Mouse (Mus musculus) liver, embryonic 11.5 days (tissue): ENCODE measurements around the gene Ptn. TPM values are rescaled to one million over a fixed set of nuclear protein-coding genes. Genes with fewer than 3 reads are reported as not detected.

Experiments used
- ATAC-seq: fragments of 200-750 bp; cut with Nextera tagmentation; replicated peaks from 2 replicates; pipeline ENCODE4 v1.8.0; 2017; ENCODE audit warnings: moderate number of reproducible peaks, mild to moderate bottlenecking, moderate TSS enrichment, moderate library complexity; ENCODE audit not compliant: low FRiP score
- DNase-seq: peaks from one replicate; pipeline ENCODE4 v3.0.0-alpha.2; 2017; ENCODE audit warnings: low spot score
- H3K27ac ChIP-seq: fragments of 300-500 bp; sonication (generic); 2 replicates; pipeline ENCODE4 v1.5.1; 2014; ENCODE audit warnings: mild to moderate bottlenecking, low read depth, low read length, control low read depth
- H3K27me3 ChIP-seq: fragments of 300-500 bp; sonication (generic); replicated peaks from 2 replicates; pipeline ENCODE4 v1.6.1; 2014; ENCODE audit warnings: low read length, mixed read lengths; ENCODE audit not compliant: control insufficient read depth, insufficient read depth
- H3K36me3 ChIP-seq: fragments of 300-500 bp; sonication (generic); 2 replicates; pipeline ENCODE4 v1.6.1; 2014; ENCODE audit warnings: mild to moderate bottlenecking, low read length, moderate library complexity, mixed read lengths; ENCODE audit not compliant: control insufficient read depth, insufficient read depth
- H3K4me1 ChIP-seq: fragments of 300-500 bp; sonication (generic); replicated peaks from 2 replicates; pipeline ENCODE4 v1.6.1; 2014; ENCODE audit warnings: low read length, mixed read lengths; ENCODE audit not compliant: control insufficient read depth, insufficient read depth
- H3K4me2 ChIP-seq: fragments of 300-500 bp; sonication (generic); 2 replicates; pipeline ENCODE4 v1.6.1; 2014; ENCODE audit warnings: mild to moderate bottlenecking, control low read depth, moderate library complexity
- H3K4me3 ChIP-seq: fragments of 300-500 bp; sonication (generic); 2 replicates; pipeline ENCODE4 v1.5.1; 2014; ENCODE audit warnings: low read depth, low read length, control low read depth
- H3K9ac ChIP-seq: fragments of 300-500 bp; sonication (generic); 2 replicates; pipeline ENCODE4 v1.6.1; 2014; ENCODE audit warnings: low read depth, low read length, control low read depth
- H3K9me3 ChIP-seq: fragments of 300-500 bp; sonication (generic); 2 replicates; pipeline ENCODE4 v1.6.1; 2016; ENCODE audit warnings: low read length, inconsistent platforms, mixed read lengths; ENCODE audit not compliant: control insufficient read depth
- WGBS: fragments of 180-500 bp; shearing (Covaris S2); extraction: QIAGEN DNeasy Blood & Tissue Kit; methylation state at CpG from one replicate; pipeline ENCODE4 v1.1.7; 2014; 5-methylcytosine and 5-hydroxymethylcytosine counted together
- polyA plus RNA-seq: library from polyadenylated mRNA; unstranded; fragments of >200 nt; fragmentation: Nextera tagmentation; extraction: Ambion mirVana; gene quantifications from 2 replicates; pipeline ENCODE4 v1.2.1, GENCODE M21; 2014

Ptn gene
- polyA plus RNA-seq, 1 experiment from 2014 or later = 261 TPM

DNA sequence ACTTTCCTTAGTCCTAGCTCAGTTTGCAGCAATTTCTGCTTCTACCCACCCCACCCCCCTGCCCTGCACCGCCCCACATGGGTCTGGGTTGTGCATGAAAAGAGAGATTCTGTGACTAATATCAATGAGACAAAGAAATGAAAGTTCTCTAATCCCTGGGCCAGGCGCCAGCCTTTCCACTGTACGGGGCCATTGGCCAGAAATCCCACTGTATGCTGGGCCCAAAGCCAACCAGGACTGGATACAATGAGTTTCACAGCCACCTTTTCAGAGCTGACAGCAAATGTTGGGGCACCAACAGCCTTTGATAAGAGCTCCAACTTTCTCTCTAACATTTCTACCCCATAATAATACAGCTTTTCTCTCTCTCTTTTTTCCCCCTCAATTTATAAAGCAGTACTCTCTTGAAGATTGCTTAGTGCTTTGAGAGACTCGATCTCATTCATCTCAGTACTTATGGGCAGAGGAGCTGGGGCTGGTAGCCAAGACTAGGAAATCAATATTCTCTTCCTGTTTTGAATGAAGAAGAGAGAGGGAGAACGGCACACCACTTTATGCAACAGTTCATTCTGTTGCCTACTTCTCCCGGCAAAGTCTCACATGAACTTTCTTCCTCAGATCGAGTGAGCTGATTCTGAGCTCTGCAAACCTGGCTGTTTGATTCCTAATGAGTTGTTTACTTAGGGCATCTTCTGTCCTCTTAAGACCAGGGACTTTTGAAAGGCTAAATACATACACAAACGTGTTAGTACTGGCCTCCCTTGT is 9.2 kb upstream of the Ptn start:
- Histone ChIP-seq H3K4me1 (0 out of 2 replicates have a peak, but pooled peaks cover 3% of the 10 kb centered on the region), H3K9me3 (no peaks in the 10 kb centered on the region), H3K27ac (no peak overlapping the region; the same call in 1 of the 2 replicates), H3K27me3 (no peaks in the 10 kb centered on the region), H3K9ac (no peak overlapping the region), H3K4me3 (no peak overlapping the region), H3K36me3 (no peaks in the 10 kb centered on the region), H3K4me2 (no peak overlapping the region)
- ATAC-seq (peak; percentile 41; the same call in 1 of the 2 replicates), DNase-seq (no peak)
- 47% methylated on average over 8 of the region's 8 CpGs for WGBS

DNA sequence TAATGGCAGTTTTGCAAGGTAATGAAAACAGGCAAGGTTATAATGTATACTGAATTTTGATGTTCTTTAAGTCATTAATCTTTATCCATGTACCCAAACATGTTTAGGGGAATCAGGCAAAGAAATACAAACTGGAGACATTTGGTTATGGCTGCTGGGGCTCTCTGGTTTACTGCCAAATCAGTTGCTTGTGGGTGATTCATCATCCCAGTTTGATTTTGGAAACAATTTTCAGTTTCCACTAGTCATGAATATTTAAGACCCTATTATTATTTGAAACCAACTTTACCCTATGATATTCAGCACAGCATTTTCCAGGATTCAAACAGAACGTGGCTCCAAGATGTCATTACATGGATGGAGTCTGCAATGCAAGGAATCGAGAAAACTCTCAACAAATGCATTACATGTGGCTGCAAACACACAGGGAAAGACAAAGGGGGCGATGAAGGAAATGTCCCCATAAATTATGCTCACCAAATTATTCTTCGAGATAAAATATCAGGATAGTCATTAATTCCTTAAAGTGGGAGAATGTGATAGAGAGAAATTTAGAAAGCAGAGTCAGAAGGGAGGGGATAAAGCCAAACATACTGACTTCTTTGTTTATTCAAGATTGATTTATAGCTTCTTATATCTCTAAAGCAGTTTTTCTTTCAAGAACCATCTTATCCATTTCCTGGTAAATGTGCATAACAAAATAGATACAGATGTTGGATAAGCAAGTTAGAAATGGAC is 8.4 kb upstream of the Ptn start:
- DNase-seq (no peak), ATAC-seq (no peak)
- no peak overlapping the region for H3K4me2 ChIP-seq
- 53% methylated on average over 4 of the region's 4 CpGs for WGBS
- no peak overlapping the region for H3K9ac ChIP-seq
- H3K4me1 ChIP-seq = 0 out of 2 replicates have a peak, but pooled peaks cover 3% of the 10 kb centered on the region
- no peaks in the 10 kb centered on the region for H3K36me3 ChIP-seq
- H3K27ac ChIP-seq = no peak overlapping the region
- H3K9me3 ChIP-seq = no peaks in the 10 kb centered on the region
- H3K27me3 ChIP-seq = no peaks in the 10 kb centered on the region
- H3K4me3 ChIP-seq = no peak overlapping the region

DNA sequence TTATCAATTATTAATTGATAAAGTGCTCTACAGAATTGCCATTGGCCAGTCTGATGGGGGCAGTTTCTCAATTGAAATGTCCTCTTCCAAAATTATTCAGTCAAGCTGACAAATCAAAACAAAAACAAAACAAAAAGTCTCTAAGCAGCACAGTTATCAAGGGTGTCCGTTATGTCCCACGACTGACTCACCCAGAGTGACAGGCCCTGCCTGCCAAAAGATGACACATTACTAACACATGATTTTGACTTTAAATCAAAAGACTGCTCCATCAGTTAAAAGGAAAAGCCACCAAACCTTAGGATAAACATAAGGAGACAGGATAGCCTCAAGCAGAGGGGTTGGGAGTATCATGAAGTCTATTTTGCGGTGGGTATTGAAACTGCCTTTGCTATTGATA is 6.6 kb upstream of the Ptn start:
- 85% methylated on average over 3 of the region's 3 CpGs for WGBS
- H3K27me3 ChIP-seq = no peaks in the 10 kb centered on the region
- no peaks in the 10 kb centered on the region for H3K9me3 ChIP-seq
- ATAC-seq (no peak), DNase-seq (no peak)
- no peak overlapping the region for H3K27ac ChIP-seq
- H3K4me3 ChIP-seq = no peak overlapping the region
- H3K36me3 ChIP-seq = no peaks in the 10 kb centered on the region
- no peak overlapping the region for H3K4me2 ChIP-seq
- H3K9ac ChIP-seq = no peak overlapping the region
- 0 out of 2 replicates have a peak, but pooled peaks cover 3% of the 10 kb centered on the region for H3K4me1 ChIP-seq

DNA sequence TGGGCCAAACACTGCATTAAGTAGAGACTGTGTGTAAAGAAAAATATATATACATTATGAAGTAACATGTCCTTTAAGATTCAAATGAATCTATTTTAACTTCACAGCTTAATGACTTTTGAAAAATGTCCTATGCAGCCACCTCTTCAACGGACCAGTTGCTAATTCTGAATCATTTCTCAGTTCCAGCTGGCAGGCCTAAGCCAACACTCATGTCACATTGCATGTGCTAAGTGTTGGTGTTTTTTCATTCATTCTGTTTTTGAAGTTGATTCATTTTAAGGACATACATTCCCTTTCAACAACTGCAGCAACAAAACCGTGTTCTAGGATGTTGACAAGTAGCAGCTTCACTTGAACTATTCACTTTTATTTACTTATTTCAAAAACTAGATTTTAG is 6.0 kb upstream of the Ptn start:
- H3K9ac ChIP-seq = no peak overlapping the region
- WGBS = 67% methylated on average over 2 of the region's 2 CpGs
- DNase-seq (no peak), ATAC-seq (no peak)
- H3K27me3 ChIP-seq = no peaks in the 10 kb centered on the region
- no peak overlapping the region for H3K27ac ChIP-seq
- H3K4me2 ChIP-seq = no peak overlapping the region
- no peaks in the 10 kb centered on the region for H3K36me3 ChIP-seq
- no peak overlapping the region for H3K4me3 ChIP-seq
- H3K9me3 ChIP-seq = no peaks in the 10 kb centered on the region
- H3K4me1 ChIP-seq = 0 out of 2 replicates have a peak, but pooled peaks cover 3% of the 10 kb centered on the region

DNA sequence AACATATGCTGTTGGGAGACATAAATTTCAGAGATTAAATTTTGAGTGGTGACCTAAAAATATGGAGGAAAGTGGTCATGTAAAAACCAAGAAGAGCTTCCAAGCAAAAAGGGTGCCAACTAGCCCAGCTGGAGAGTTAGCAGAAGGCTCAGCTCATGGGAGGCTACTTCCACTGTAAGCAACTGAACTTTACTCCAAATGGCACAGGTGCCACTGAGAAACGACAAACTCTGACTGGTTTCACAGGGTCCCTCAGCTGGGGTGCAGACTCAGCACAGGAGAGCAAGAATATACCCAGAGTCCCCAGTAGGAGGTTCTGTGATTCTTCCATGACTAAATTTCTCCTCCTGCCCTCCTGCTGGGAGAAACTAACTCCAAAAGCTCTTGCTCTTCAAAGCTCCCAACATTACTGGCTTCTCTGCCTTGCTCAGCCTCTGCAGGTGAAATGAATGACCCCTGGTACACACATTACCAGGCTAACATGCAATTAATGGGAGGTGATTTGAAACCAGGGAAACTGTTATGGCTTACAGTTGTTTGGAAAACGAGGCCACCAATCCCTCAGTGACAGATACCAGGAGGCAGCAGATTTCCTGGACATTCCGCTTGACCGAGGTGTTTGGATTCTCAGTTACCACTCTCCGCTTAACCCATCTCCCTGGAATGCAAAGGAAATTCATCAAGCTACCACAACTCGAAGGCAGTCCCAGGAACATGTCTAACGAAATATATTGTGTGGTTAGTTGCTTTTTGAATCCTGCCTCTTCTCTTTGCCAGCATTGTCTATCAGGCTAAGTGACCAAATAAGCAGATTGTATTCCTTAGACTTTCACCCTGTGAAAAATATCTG is 2.9 kb upstream of the Ptn start:
- H3K4me2 ChIP-seq = no peak overlapping the region
- no peaks in the 10 kb centered on the region for H3K4me1 ChIP-seq
- H3K9me3 ChIP-seq = no peaks in the 10 kb centered on the region
- WGBS = 51% methylated on average over 7 of the region's 7 CpGs
- no peaks in the 10 kb centered on the region for H3K27me3 ChIP-seq
- H3K27ac ChIP-seq = no peak overlapping the region
- no peaks in the 10 kb centered on the region for H3K36me3 ChIP-seq
- ATAC-seq (no peak), DNase-seq (no peak)
- no peak overlapping the region for H3K9ac ChIP-seq
- H3K4me3 ChIP-seq = no peak overlapping the region

DNA sequence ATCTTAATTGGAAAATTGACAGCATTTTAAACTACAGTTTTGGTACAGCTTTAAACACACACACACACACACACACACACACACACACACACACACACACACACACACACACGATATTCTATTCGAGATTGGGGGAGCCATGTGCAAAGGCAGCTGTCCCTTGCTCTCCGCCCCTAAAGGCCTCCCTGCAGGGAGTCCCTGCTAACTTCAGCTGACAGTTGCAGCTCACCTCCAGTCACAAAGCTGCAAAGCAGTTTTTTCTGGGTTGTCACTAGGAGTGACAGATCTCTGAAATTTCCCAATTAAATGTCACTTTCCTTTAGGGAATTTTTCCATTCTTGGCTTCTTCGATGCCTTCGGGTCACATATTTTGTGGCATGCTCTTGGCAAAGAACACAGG is 428 bp upstream of the Ptn start:
- WGBS = 22% methylated on average over 5 of the region's 5 CpGs
- H3K4me2 ChIP-seq = peak overlapping the region; percentile 57
- H3K27me3 ChIP-seq = no peaks in the 10 kb centered on the region
- no peaks in the 10 kb centered on the region for H3K4me1 ChIP-seq
- peak overlapping the region; percentile 51; the same call in 1 of the 2 replicates for H3K4me3 ChIP-seq
- no peak for DNase-seq
- no peaks in the 10 kb centered on the region for H3K9me3 ChIP-seq
- no peaks in the 10 kb centered on the region; the same call in 1 of the 2 replicates for H3K36me3 ChIP-seq
- H3K9ac ChIP-seq = no peak overlapping the region
- no peak for ATAC-seq
- no peak overlapping the region for H3K27ac ChIP-seq

DNA sequence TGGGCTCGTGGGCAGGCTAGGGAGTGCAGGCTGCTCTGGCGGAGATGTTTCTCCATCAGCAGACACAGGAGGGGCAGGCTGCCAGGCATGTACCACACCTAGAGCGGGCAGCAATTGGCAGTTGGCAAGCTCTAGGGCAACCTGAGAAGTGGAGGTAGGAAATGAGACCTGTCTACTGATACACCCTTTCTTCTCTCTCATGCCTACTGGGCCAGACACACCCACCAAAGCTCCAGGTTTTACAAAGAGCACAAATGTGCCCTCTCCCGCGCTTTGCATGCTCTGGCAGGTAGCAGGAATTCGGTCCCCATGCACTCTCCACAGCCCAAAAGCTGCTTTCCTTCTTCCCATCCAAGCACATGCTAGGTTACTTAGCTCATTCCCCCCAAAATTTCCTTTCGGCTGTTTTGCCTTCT is 701 bp downstream of the Ptn start:
- peak overlapping the region; percentile 51 for H3K4me3 ChIP-seq
- no peak for DNase-seq
- H3K36me3 ChIP-seq = no peaks in the 10 kb centered on the region; the same call in 1 of the 2 replicates
- H3K4me2 ChIP-seq = peak overlapping the region; percentile 57
- H3K27me3 ChIP-seq = no peaks in the 10 kb centered on the region
- peak overlapping the region; percentile 50 for H3K9ac ChIP-seq
- H3K27ac ChIP-seq = peak overlapping the region; percentile 66; the same call in 1 of the 2 replicates
- 19% methylated on average over 7 of the region's 7 CpGs for WGBS
- H3K4me1 ChIP-seq = no peaks in the 10 kb centered on the region
- no peak for ATAC-seq
- no peaks in the 10 kb centered on the region for H3K9me3 ChIP-seq

DNA sequence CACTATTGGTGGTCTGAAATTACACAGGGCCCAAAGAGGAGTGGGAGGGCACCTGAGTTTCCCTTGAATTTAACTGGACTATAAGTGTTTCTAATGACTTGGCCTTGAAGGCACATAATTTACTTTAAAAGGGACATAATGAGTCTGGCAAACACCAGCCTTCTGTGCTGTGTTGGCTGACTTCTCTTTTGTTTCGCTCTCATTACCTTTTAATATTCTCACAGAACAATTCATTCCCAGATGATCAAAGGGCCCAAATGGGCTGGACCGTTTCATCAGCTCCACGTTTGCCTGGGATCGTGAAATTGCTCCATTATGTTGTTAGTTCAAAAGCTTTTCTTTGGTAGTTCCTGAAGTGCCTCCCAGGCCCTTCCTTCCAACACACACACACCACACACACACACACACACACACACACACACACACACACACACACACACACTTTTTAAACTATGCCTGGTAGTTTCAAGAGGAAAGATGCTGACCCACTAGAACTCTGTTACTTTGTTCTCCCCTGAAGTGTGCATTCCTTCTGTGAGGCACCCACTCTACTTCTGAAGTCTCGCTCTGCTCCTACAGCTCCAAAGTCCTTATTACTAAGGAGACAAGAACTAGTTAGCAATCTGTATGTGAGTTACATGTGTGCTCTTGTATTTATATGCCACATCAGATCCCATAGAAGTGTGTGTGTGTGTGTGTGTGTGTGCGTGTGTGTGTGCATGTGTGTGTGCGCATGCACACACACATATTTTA is 1.5 kb downstream of the Ptn start:
- WGBS = 67% methylated on average over 7 of the region's 7 CpGs
- Histone ChIP-seq H3K9ac (no peak overlapping the region; the same call in 1 of the 2 replicates), H3K36me3 (no peaks in the 10 kb centered on the region; the same call in 1 of the 2 replicates), H3K27ac (no peak overlapping the region), H3K9me3 (no peaks in the 10 kb centered on the region), H3K4me3 (peak overlapping the region; percentile 51), H3K27me3 (no peaks in the 10 kb centered on the region), H3K4me1 (no peaks in the 10 kb centered on the region), H3K4me2 (peak overlapping the region; percentile 57)
- no peak for ATAC-seq
- DNase-seq = no peak
